Mouse (Mus musculus) intestine, embryonic 15.5 days (tissue): ENCODE data around the gene Mzf1. TPM values are rescaled to one million over a fixed set of nuclear protein-coding genes. Genes with fewer than 3 reads are reported as not detected.
A peak's percentile ranks its signal among the peaks of the same experiment; 100 is the strongest.

ENCODE experiments used
- ATAC-seq: fragments of 200-750 bp; cut with Nextera tagmentation; 2 replicates; pipeline ENCODE4 v1.8.0; 2017; ENCODE audit warnings: moderate TSS enrichment, moderate library complexity
- H3K27ac ChIP-seq: fragments of 300-500 bp; sonication (generic); 2 replicates; pipeline ENCODE4 v1.5.1; 2015; ENCODE audit warnings: mild to moderate bottlenecking, inconsistent platforms
- H3K27me3 ChIP-seq: fragments of 300-500 bp; sonication (generic); replicated peaks from 2 replicates; pipeline ENCODE4 v1.6.1; 2015; ENCODE audit warnings: inconsistent platforms
- H3K36me3 ChIP-seq: fragments of 300-500 bp; sonication (generic); 2 replicates; pipeline ENCODE4 v1.6.1; 2015; ENCODE audit warnings: inconsistent platforms
- H3K4me1 ChIP-seq: fragments of 300-500 bp; sonication (generic); replicated peaks from 2 replicates; pipeline ENCODE4 v1.6.1; 2015; ENCODE audit warnings: inconsistent platforms
- H3K4me2 ChIP-seq: fragments of 300-500 bp; sonication (generic); replicated peaks from 2 replicates; pipeline ENCODE4 v1.6.1; 2015; ENCODE audit warnings: mild to moderate bottlenecking, inconsistent platforms
- H3K4me3 ChIP-seq: fragments of 300-500 bp; sonication (generic); replicated peaks from 2 replicates; pipeline ENCODE4 v1.5.1; 2015; ENCODE audit warnings: inconsistent platforms
- H3K9ac ChIP-seq: fragments of 300-500 bp; sonication (generic); 2 replicates; pipeline ENCODE4 v1.6.1; 2015; ENCODE audit warnings: inconsistent platforms
- H3K9me3 ChIP-seq: fragments of 300-500 bp; sonication (generic); 2 replicates; pipeline ENCODE4 v1.6.1; 2016; ENCODE audit warnings: inconsistent platforms
- WGBS: fragments of 180-500 bp; shearing (Covaris S2); methylation state at CpG from one replicate; pipeline ENCODE4 v1.1.7; 2015; 5-methylcytosine and 5-hydroxymethylcytosine counted together
- polyA plus RNA-seq: library from polyadenylated mRNA; unstranded; fragments of >200 nt; fragmentation: Nextera tagmentation; extraction: Ambion mirVana; gene quantifications from 2 replicates; pipeline ENCODE4 v1.2.1, GENCODE M21; 2015

The Mzf1 gene
- polyA plus RNA-seq, 1 experiment from 2014 or later: 2.1 TPM

GRCm38 (mm10) chr7:13010005-13010908 lies 44.3 kb downstream of the Mzf1 start, which contains the start of gene Zbtb45:
Zbtb45 (minus strand) TSS chr7:13010034.
- ATAC-seq: 0 out of 2 replicates have a peak, but pooled peaks have one; percentile 6

GRCm38 (mm10) chr7:13009143-13010004 lies 45.2 kb downstream of the Mzf1 start:
- Histone ChIP-seq H3K4me3 (peak overlapping the region; percentile 80), H3K9ac (peak overlapping the region; percentile 95), H3K27me3 (no peaks in the 10 kb centered on the region), H3K4me1 (0 out of 2 replicates have a peak, but pooled peaks cover 16% of the 10 kb centered on the region), H3K4me2 (peak overlapping the region; percentile 69), H3K27ac (peak overlapping the region; percentile 98), H3K9me3 (no peaks in the 10 kb centered on the region), H3K36me3 (peaks cover 16% of the 10 kb centered on the region)
- under 1% methylated on average over 42 of the region's 42 CpGs for WGBS
- ATAC-seq: peak; percentile 91

More at GRCm38 (mm10) chr7:13010005-13010908, 44.3 kb downstream of the Mzf1 start, which contains the start of gene Zbtb45:
- WGBS: 12% methylated on average over 26 of the region's 26 CpGs
- H3K9ac ChIP-seq: peak within 1 kb of the TSS; percentile 95
- H3K27me3 ChIP-seq: no peaks in the 10 kb centered on the region
- H3K9me3 ChIP-seq: no peaks in the 10 kb centered on the region
- H3K36me3 ChIP-seq: peaks cover 16% of the 10 kb centered on the region
- H3K4me2 ChIP-seq: peak within 1 kb of the TSS; percentile 69
- peak within 1 kb of the TSS; percentile 80 for H3K4me3 ChIP-seq
- 0 out of 2 replicates have a peak, but pooled peaks cover 16% of the 10 kb centered on the region for H3K4me1 ChIP-seq
- peak within 1 kb of the TSS; percentile 98 for H3K27ac ChIP-seq

- Histone ChIP-seq H3K9ac (0 out of 2 replicates have a peak overlapping the region, but pooled peaks have one; percentile 14), H3K4me3 (no peak overlapping the region), H3K27me3 (no peaks in the 10 kb centered on the region), H3K4me2 (no peak overlapping the region), H3K36me3 (peaks cover 20% of the 10 kb centered on the region), H3K9me3 (no peaks in the 10 kb centered on the region), H3K27ac (no peak overlapping the region), H3K4me1 (0 out of 2 replicates have a peak, but pooled peaks cover 16% of the 10 kb centered on the region)
- 57% methylated on average over 57 of the region's 57 CpGs for WGBS
- ATAC-seq: no peak
Observed at GRCm38 (mm10) chr7:13007341-13008092, 47.0 kb downstream of the Mzf1 start.

GRCm38 (mm10) chr7:13006531-13006930 lies 48.0 kb downstream of the Mzf1 start:
- H3K36me3 ChIP-seq: peaks cover 20% of the 10 kb centered on the region
- H3K4me1 ChIP-seq: 0 out of 2 replicates have a peak, but pooled peaks cover 16% of the 10 kb centered on the region
- ATAC-seq: no peak
- no peak overlapping the region for H3K9ac ChIP-seq
- H3K4me3 ChIP-seq: no peak overlapping the region
- no peak overlapping the region for H3K4me2 ChIP-seq
- H3K27ac ChIP-seq: no peak overlapping the region
- WGBS: 85% methylated on average over 10 of the region's 10 CpGs
- no peaks in the 10 kb centered on the region for H3K27me3 ChIP-seq
- no peaks in the 10 kb centered on the region for H3K9me3 ChIP-seq

- Histone ChIP-seq H3K9me3 (no peaks in the 10 kb centered on the region), H3K36me3 (peaks cover 20% of the 10 kb centered on the region), H3K4me1 (0 out of 2 replicates have a peak, but pooled peaks cover 16% of the 10 kb centered on the region), H3K27me3 (no peaks in the 10 kb centered on the region), H3K9ac (no peak overlapping the region), H3K27ac (no peak overlapping the region), H3K4me3 (no peak overlapping the region), H3K4me2 (no peak overlapping the region)
- ATAC-seq: no peak
- WGBS: 88% methylated on average over 17 of the region's 17 CpGs
Observed at GRCm38 (mm10) chr7:13006011-13006410, 48.6 kb downstream of the Mzf1 start.

- Histone ChIP-seq H3K4me2 (no peak overlapping the region), H3K4me1 (0 out of 2 replicates have a peak, but pooled peaks cover 10% of the 10 kb centered on the region)
- WGBS: 78% methylated on average over 5 of the region's 5 CpGs
Observed at GRCm38 (mm10) chr7:13003380-13003779, 51.2 kb downstream of the Mzf1 start.

GRCm38 (mm10) chr7:13001584-13001983 lies 53.0 kb downstream of the Mzf1 start:
- whole genome bisulfite sequencing: 45% methylated on average over 1 of the region's 1 CpGs
- peak; percentile 54; the same call in 1 of the 2 replicates for ATAC-seq
- no peak overlapping the region for H3K4me2 ChIP-seq
- H3K9me3 ChIP-seq: no peaks in the 10 kb centered on the region
- peaks cover 9% of the 10 kb centered on the region; the same call in 1 of the 2 replicates for H3K36me3 ChIP-seq
- H3K9ac ChIP-seq: no peak overlapping the region
- H3K4me3 ChIP-seq: no peak overlapping the region
- H3K27me3 ChIP-seq: no peaks in the 10 kb centered on the region
- H3K27ac ChIP-seq: no peak overlapping the region
- no peaks in the 10 kb centered on the region for H3K4me1 ChIP-seq

More at GRCm38 (mm10) chr7:13003380-13003779, 51.2 kb downstream of the Mzf1 start:
- Histone ChIP-seq H3K36me3 (peaks cover 20% of the 10 kb centered on the region), H3K27ac (no peak overlapping the region), H3K27me3 (no peaks in the 10 kb centered on the region), H3K9ac (no peak overlapping the region), H3K4me3 (no peak overlapping the region), H3K9me3 (no peaks in the 10 kb centered on the region)
- no peak for ATAC-seq

GRCm38 (mm10) chr7:12998851-12999250 lies 55.7 kb downstream of the Mzf1 start, which contains the start of gene Trim28:
Trim28 (plus strand) TSS chr7:12999114.
- H3K9me3 ChIP-seq: no peaks in the 10 kb centered on the region
- H3K9ac ChIP-seq: no peak within 1 kb of the TSS
- 86% methylated on average over 3 of the region's 3 CpGs for WGBS
- no peak within 1 kb of the TSS for H3K4me3 ChIP-seq
- no peaks in the 10 kb centered on the region for H3K4me1 ChIP-seq
- ATAC-seq: no peak
- H3K27me3 ChIP-seq: no peaks in the 10 kb centered on the region
- no peak within 1 kb of the TSS for H3K27ac ChIP-seq
- no peak within 1 kb of the TSS for H3K4me2 ChIP-seq
- H3K36me3 ChIP-seq: 0 out of 2 replicates have a peak, but pooled peaks cover under 1% of the 10 kb centered on the region

GRCm38 (mm10) chr7:12998053-12998452 lies 56.5 kb downstream of the Mzf1 start, which contains the start of gene Slc27a5:
Slc27a5 (minus strand) TSS chr7:12998192.
- Histone ChIP-seq H3K9me3 (no peaks in the 10 kb centered on the region), H3K4me3 (no peak within 1 kb of the TSS), H3K27me3 (no peaks in the 10 kb centered on the region), H3K27ac (no peak within 1 kb of the TSS), H3K36me3 (no peaks in the 10 kb centered on the region), H3K4me2 (no peak within 1 kb of the TSS), H3K4me1 (no peaks in the 10 kb centered on the region), H3K9ac (no peak within 1 kb of the TSS)
- WGBS: 69% methylated on average over 5 of the region's 5 CpGs
- ATAC-seq: peak; percentile 68

- Histone ChIP-seq H3K4me1 (no peaks in the 10 kb centered on the region), H3K27me3 (no peaks in the 10 kb centered on the region), H3K27ac (no peak overlapping the region), H3K4me3 (no peak overlapping the region), H3K4me2 (no peak overlapping the region), H3K9ac (no peak overlapping the region), H3K9me3 (no peaks in the 10 kb centered on the region), H3K36me3 (no peaks in the 10 kb centered on the region)
- WGBS: 68% methylated on average over 5 of the region's 5 CpGs
- ATAC-seq: no peak
Observed at GRCm38 (mm10) chr7:12997230-12997629, 57.3 kb downstream of the Mzf1 start.

GRCm38 (mm10) chr7:12995862-12996261 lies 58.7 kb downstream of the Mzf1 start:
- ATAC-seq: no peak
- Histone ChIP-seq H3K4me1 (no peaks in the 10 kb centered on the region), H3K9ac (no peak overlapping the region), H3K36me3 (no peaks in the 10 kb centered on the region), H3K4me2 (no peak overlapping the region), H3K27me3 (no peaks in the 10 kb centered on the region), H3K4me3 (no peak overlapping the region), H3K27ac (no peak overlapping the region), H3K9me3 (no peaks in the 10 kb centered on the region)
